Mouse (Mus musculus): ENCODE data around the gene Anks1.
"Not testable (repeated sequence)": the region's sequence is repeated elsewhere in the genome, so short reads cannot be mapped to it uniquely, and the experiment has no call there.

The Anks1 gene

DNA sequence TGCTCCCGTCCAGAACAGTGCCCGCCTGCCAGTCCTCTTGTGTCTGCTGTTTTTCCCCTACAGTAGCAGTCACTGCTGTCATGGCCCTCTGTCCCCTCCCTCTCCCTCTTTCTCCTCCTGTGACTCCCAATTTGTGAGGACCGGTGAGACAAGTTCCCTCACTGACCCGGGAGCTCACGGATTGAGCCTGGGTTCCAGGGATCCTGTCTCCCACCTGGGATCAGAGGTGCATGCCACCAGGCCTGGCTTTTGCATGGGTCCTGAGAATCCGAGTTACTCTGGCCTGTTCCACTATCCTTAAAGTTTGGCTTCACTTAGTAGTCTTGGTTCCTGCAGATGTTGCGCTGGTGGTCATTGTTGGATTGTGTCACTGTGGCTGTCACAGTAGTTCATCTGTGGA is 58.4 kb downstream of the Anks1 start:
- DNase-seq = no peak

DNA sequence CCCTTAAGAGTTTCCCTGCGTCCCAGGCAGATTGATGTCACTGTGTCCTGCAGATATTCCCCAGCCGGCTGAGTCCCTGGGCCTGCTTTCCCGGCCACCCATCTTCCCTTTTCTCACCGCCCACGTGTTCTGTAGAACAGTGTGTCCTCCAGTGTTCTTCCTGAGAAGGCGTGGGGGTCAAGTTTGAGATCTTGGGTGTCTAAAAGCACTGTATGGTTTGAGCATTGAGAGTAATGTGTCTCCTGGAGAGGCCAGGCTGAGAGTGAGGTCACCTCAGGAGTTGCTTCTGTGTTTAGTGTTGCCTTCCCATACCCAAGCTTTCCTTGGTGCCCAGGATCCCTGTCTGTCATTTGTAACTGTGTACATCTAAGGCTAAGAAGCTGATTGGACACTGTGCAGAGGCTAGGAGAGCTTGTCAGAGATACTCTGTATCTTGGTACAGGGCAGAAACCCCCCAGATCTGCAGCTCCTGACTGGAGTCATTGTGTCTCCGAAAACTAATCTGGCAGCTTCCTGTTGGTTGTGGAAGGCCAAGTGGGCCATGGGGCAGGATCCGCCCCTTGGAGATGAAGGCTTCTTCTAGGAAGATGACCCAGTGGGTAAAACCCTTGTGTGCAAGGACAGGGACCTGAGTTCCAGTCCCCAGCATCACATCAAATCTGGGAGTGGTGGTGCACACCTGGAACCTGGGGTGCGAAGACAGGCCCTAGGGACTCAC is 59.1 kb downstream of the Anks1 start:
- no peak for DNase-seq

DNA sequence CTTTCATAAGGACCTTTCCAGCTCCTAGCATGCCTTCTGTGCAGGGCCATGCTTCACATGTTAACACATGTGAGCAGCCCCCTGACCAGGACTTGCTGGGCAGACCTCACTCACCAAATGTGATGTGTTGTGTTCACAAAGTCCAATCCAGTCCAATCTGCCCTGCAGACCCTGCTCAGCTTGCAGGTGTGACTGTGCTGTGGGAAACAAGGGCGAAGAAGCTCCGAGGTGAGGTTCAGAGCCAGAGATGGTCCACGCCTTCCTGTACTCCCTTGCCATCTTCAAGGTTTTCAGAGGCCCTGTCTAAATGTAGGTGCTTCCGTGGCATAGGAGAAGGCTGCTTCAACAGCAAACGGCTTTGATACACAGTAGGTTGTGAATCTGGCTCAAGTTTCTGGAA is 59.8 kb downstream of the Anks1 start:
- no peak for DNase-seq

DNA sequence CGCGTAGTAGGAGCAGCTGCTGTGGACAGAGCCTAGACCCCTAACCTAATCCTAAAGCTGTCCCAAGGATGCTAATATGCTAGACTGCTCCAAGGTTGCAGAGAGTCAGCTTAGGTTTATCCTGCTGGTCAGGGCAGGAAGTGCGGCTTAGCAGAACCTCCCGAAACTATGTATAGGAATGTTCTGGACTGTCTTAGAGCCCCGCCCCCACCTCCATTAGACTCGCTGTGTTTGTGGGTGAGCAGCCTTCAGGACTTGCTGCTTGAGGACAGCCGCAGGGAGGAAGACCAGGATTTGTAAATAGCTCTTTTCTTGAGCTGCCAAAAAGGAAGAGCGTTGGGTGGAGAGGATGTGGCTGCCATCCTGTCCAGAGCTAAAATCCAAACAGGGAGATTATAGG is 60.3 kb downstream of the Anks1 start:
- DNase-seq = no peak

DNA sequence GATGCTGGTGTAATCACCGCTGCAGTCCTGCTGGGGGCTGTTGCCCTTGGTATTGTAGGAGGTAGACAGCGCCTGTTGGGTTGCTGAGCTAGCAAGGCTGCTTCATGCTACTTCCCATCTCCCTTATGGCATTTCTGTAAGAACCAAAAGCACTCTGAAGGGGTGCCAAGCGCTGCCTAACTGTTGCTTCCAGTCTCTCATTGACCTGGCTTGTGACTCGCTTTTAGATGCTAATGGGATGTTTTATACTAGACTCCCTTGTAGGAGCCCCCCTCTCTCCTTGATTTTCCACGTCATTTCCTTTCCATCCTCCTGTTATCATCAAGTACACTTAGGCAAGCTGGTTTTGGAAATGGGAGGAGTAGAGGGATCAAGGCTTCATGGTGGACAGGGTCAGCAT is 60.8 kb downstream of the Anks1 start:
- DNase-seq = no peak

DNA sequence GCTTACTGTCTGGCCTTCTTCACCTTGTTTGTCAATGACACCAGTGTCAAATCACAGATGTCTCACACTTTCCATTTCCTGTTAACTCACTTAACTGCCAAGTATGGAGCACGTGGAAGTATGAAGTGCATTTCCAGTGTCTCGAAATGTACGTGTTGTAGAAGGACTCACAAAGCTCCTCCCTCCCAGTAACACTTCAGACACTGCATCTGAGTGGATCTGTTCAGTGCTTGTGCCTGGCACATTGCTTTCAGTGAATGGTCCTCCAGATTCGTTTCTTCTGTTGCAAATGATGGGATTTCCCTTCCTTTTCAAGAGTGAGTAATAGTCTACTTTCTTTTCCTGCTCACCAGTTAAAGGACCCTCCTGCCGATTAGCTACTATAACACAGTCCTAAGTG is 61.2 kb downstream of the Anks1 start:
- no peak for DNase-seq

DNA sequence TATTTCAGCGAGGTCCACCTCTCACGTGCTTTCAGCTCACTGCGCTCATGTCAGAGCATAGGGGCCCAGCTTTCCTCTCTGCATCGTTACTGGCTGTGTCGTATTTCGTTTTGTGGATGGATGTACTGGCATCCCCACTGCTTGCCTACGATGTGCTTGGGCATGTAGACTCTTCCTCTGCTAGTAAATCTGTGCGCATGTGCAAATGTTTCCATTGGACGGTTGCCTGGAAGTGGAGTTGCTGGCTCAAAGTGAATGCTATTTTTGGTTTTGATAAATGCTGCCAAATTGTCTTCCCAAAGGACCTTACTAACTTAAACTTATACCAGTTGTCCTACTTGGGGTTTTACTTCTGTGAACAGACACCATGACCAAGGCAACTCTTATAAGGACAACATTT is 62.4 kb downstream of the Anks1 start:
- peak; percentile 57 to 64 for DNase-seq

DNA sequence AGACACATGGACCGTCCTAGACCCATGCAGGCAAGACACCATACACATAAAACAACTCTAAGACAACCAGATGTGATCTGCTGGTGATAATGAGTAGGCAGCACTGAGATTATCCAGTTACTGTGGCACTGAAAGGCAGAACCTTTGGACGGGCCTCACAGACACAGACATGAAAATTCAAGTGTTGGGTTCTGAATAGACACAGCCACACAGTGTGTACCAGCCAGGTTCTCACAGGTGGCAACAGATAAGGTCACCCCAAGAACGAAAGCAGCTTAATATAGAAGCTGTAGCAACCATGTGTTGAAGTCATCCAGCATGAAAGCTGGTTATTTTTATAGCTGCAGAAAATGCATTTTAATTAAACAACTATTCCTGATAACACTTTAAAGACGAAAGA is 64.2 kb downstream of the Anks1 start:
- no peak for DNase-seq

DNA sequence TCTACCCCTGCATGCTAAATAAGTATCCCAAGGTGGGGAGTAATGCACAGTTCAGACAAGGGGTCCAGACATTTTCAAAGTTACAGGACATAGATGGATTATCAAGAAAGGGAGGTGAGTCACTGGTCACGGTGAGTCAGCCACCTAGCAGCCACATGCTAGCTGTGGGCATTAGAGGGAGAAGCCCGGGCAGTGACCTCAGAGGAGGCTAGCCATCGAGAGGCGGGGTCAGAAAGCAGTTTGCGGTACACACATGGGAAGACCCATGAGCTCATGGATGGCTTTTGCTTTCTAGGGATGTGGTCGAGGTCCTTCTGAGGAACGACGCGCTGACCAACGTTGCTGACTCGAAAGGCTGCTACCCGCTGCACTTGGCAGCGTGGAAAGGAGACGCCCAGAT is 67.2 kb downstream of the Anks1 start:
- no peak for DNase-seq

DNA sequence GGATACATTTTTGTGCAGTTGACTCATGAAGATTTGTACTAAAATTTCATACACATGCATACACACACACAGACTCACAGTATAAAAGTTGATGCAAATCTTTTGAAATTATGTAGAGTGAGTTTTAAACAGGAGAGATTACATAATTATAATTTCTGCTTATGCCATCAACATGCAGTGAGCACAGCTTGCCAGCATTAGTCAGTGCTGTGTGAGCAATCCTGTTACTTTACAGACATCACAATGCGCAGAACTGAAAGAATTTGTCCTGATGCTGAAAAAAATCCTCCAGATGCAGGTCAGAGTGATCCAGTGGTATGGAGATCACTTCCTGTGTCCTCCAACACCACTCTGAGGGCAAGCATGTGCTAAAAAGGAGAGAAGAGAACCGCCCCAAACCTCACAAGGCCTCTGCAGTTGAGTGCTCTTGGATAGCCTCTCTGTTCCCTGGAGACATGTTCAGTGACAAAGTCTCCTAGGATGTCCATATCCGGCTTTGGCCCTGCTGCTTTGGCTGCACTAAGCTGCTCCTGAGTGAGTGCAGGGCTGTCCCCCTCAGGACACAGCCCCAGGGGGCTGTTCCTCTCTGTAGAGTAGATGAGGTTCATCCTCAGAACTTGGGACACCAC is 68.0 kb downstream of the Anks1 start:
- no peak for DNase-seq

DNA sequence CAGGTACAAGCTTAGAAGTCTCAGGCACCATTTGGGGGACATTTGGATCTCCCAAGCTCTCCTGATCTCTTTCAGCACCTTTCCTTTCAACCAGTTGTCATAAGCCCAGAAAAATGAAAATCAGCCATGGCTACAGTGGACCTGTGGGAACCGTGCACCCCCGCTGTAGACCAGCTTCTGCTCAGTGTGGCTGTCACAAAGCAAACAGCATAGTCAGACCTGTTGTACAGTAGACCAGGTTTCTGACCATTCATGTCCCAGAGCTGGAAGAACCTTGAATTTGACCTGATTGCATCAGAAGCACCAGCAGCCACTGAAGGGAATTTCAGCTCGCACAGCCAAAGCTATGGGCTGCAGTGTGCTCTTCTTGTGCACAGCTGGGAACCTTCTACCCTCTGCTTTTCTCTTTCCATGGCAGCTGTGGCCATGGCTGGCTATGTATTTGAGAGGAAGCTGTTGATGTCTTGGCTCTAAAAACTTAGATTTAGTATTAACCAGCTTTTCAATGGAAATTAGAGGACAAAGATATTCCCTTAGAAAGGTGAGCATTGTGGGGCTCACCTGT is 71.4 kb downstream of the Anks1 start:
- no peak for DNase-seq

DNA sequence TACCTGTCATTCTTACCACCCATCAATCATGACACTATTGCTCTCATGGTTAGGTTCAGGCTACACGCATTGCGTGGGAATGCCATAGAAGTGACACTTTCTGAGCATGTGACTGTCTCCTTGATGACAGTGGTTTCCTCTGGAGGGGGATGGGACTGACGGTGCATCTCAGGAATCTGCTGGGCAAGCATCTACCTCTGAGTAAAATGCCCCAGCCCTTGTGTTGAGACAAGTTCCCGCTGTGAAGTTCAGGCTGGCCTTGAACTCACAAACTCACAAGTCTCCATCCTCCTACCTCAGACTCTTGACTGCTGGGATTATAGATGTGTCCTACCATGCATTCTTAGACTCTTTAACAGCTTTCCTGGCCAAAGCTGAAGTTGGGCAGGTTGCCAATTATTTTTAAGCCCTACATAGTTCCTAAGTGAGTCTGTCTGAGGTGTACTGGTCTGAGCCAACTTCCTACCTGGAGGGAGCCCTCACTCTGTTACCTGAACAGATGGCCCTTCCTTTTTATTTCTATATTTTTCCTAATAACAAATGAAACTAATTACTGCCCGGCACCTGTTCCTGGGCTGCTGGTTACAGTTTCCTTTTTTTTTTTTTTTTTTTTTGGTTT is 72.5 kb downstream of the Anks1 start:
- DNase-seq = peak; percentile 22 to 27

DNA sequence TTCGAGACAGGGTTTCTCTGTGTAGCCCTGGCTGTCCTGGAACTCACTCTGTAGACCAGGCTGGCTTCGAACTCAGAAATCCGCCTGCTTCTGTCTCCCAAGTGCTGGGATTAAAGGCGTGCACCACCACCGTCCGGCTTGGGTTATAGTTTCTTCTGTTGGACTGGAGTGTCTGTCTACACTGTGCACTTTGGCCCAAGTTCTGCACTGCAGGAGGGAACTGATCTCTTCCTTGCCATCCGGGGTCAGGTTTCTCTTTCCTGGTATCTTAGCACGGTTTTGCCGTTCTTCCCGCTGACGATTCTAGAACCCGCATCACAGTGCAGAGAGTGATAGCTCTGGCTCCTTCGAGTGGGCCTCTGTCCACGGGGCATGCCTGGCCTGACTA is 73.0 kb downstream of the Anks1 start:
- DNase-seq = peak; percentile 16 to 28

DNA sequence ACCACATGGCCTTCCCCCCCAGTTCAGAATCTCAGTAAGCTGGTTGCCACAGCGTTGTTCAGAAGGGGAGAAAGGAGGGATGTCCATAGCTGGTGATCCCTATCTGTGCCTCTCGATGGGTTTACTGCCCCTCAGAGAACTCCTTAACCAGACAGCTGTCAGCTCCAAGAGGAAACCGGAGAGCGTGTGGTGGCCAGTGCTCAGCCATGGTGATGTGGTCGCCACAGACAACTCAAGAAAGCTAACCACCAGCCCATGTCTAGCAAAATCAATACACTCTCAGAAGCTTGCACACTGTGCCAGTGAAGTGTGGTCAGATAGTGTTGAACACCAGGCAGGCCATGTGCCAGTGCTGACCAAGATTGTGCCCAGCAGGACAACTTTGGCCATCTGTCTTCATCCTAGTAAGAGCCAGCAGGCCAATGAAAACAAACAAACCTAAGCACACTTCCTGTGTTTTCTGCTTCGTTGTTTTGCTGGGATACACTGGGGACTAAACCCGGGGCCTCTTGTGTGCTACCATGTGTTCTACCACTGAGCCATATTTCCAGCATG is 73.7 kb downstream of the Anks1 start:
- peak; percentile 80 to 82 for DNase-seq

DNA sequence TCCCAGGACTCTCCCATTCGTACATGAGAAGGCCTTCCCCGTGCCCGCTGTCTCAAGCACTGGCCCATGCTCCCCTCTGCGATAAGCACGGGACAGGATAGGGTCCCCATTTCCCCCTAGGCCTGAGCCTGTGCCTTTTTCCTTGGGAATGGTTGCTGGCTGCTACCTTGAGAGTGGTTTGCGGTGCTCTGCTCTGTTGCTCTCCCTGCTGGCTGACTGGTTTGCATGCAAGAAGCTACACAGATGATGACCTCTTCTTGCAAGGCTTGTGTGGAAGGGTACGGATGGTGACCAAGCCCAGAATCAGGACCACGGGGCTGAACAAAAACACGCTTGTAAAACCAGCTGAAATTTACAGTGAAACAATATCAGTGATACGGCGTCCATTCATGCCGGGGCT is 75.3 kb downstream of the Anks1 start:
- DNase-seq = no peak

DNA sequence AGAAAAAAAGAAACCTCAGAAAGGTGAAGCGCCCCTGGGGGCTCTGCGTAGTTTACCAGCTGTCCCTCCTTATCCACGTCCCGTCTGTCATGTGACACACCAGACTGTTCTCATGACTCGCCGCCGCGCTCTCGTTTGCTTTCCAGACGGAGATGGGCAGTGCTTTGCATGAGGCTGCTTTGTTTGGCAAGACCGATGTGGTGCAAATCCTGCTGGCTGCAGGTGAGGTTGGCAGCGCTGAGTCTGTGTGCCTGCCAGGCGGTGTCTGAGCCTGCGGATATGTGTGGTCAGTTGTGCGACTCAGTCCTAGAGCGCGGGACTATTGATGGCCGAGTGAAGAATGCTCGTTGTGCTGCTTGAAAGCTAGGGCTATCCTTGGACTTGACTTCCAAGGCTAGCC is 77.0 kb downstream of the Anks1 start:
- DNase-seq = peak; percentile 75 to 80

DNA sequence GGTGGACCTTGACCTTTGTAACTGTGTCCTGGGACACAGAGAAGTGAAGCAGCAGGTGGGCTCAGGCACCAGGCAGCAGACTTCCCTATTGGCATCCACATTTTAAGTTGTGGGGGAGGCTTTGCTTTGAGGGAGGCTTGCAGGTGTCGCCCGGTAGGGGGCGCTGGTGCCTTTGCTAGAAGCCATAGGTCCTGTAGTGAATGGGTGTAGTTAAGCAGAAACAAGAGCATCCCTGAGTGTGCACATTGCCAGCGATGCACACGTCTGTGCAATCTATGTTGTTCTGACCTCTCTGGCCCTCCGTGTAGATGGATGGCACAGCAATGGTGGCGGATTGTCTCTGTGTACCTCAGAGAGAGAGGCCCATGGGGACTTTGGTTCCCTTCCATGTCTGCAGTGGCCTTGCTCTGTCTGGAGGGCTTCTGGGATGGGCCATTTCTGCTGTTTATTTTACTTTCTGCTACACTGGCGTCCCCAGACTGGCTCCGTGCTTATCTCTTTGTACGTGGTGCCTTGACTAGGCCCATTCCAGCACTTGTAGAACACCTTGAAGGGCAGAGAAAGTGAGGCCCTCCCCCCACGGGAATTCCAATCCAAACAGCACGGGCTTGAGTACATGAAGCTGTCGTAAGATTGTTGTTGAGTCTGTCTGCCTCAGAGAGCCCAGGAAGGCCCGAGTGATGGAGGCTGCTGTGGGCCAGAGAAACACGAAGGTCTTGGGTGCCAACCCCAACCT is 80.9 kb downstream of the Anks1 start:
- peak; percentile 78 to 85 for DNase-seq

DNA sequence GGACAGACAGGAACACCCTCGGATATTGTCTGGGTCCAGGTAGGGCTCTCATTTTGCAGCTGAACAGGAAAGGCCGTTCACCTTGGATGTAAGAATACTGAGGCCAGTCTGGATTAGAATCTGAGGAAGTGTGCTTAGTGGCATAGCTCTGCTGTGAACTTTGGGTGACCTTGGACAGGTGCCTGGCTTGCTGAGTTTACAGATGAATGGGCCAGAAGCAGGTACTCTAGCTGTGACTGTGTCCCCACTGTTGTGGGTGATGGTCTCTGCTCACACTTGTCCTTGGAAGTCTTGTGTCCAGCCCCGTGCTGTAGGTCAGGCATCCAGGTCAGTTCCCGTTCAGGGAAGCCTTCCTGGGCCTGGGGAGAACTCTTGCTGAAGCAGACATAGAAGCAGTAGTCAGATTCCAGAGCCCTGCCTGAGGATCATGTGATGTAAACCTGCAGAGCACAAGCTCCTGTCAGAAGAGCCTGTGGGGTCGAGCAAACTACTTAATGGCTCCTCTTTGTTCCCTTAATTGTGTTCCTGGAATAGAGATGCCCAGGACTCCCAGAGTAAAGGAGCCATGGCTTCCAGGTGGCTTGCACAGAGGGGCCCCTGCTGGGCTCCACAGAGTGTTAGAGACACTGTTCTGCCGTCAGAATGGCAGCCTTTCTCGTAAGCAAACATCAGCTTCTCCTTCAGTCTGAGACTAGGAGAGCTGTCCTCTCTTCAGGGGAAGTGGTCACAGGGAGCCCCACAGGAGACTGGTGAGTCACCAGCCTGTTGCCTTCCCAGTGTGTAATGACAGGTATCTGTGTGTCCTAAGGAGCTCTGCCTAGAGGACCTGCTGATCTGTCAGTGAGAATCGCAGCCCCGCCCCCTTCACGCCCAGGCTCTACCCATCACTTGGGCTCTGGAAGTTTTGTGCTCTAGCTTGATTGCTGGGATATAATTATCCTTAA is 85.2 kb downstream of the Anks1 start:
- no peak for DNase-seq

DNA sequence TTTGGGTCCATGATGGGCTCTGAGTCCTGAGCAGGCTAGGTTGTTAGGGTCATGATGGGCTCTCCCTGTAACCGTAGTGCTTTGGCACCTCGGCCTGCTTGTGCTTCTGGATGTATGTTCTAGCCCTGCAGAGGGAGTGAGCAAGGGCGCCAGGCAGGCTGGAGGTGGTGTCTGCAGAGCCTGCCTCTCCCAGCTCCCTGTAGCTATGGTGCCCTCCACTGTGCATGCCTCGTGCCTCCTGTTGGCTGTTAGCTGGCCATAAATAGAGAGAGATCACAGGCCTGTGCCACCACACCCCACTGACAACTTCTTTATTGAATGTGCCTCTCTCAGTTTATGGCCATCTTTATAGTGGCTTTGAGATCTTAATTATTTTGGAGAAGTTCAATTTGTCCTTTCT is 87.2 kb downstream of the Anks1 start:
- no peak for DNase-seq

DNA sequence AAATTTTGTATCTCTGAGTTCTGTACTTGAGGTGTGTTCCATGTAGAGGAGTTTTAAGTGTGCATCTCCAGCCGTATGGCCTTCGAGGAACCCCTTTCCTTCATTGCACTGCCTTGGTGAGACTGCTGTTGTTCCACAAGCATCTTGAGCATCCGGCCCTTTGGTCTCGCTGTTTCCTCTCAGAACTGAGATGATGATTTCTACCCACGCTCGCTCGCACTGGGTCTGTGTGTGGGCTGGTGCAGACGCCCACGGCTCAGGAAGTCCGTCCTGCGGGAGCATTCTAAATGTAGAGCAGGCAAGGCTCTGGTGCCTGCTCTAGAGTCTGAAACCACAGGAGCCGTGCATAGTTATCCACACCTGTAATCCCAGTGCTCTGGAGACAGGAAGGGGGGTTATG is 88.1 kb downstream of the Anks1 start:
- DNase-seq = no peak

DNA sequence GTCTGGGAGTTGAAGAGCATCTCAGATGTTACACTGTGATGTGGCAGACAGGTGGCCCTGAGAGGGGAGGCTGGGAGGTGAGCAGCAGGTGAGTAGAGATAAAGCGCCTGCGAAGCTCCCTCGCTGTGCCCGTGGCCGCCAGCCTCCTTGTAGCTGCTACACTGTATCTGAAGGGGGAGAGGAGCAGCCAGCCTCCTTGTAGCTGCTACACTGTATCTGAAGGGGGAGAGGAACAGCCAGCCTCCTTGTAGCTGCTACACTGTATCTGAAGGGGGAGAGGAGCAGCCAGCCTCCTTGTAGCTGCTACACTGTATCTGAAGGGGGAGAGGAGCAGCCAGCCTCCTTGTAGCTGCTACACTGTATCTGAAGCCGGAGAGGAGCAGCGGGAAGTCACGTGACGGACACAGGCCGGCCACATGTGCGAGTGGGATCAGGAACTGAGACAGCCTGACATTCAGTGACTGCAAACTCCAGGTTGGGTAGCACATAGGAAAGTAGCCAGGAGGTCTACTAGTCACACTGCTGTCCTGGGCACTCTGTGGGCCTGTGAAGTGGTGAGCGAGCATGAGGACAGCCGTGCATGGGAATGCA is 90.7 kb downstream of the Anks1 start:
- not testable (repeated sequence) for DNase-seq

DNA sequence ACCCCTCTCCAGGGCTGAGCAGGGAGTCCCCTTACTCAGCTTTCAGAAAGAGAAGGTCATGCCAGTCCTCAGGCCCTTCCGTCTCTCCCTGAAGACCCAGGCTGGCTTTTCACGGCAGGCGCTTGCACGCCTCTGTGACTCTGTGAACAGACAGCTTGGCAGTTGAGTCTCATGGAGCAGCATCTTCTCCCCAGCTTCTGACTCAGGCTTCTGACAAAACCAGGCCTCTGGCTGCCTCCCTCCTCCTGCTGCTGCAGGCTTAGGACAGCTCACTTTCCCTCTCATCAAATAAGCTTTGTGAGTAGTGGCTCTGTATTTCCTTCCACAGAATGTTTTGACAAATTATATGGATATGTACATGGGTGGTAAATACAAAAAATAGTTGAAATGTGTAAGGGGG is 91.3 kb downstream of the Anks1 start:
- no peak for DNase-seq

Measured in cerebellum, adult 18-20 months (tissue).